Mouse (Mus musculus) C2C12 (cell line): ENCODE measurements at regions not wholly inside any gene's neighbourhood (a gene's known extent, or its start where the extent isn't known, plus 50 kb on each side); places are given as distances from the start of the nearest gene placed in this dataset.

Experiments
- H3K27me3 ChIP-seq: one replicate; pipeline ENCODE4 v1.6.1; 2011; ENCODE audit not compliant: control insufficient read depth, insufficient read depth, insufficient read length
- H3K36me3 ChIP-seq: one replicate; pipeline ENCODE4 v1.6.1; 2011; ENCODE audit not compliant: control insufficient read depth, insufficient read depth
- H3K4me3 ChIP-seq: one replicate; pipeline ENCODE4 v1.5.1; 2011; ENCODE audit warnings: mild to moderate bottlenecking, control low read depth; ENCODE audit not compliant: poor library complexity, insufficient read depth, severe bottlenecking
- H3K79me2 ChIP-seq: one replicate; pipeline ENCODE4 v1.6.1; 2011; ENCODE audit not compliant: control insufficient read depth, insufficient read depth
- H3K79me3 ChIP-seq: one replicate; pipeline ENCODE4 v1.6.1; 2011; ENCODE audit warnings: low read depth, control low read depth
- H3ac ChIP-seq: one replicate; pipeline ENCODE3; 2011; ENCODE audit warnings: low read depth; ENCODE audit not compliant: control insufficient read depth, insufficient read length
- CEBPB ChIP-seq: IDR thresholded peaks from one replicate; pipeline ENCODE4 v1.6.1; 2011; ENCODE audit warnings: low read depth, mild to moderate bottlenecking, control low read depth, moderate library complexity
- CTCF ChIP-seq: IDR thresholded peaks from one replicate; pipeline ENCODE4 v1.5.1; 2011; ENCODE audit not compliant: control insufficient read depth, insufficient read depth, insufficient read length
- FOSL1 ChIP-seq: IDR thresholded peaks from one replicate; pipeline ENCODE4 v1.8.0; 2011; ENCODE audit warnings: mild to moderate bottlenecking, low read length; ENCODE audit not compliant: poor library complexity, insufficient read depth, severe bottlenecking
- MAX ChIP-seq: IDR thresholded peaks from one replicate; pipeline ENCODE4 v1.6.1; 2011; ENCODE audit warnings: mild to moderate bottlenecking, control low read depth
- MYOD1 ChIP-seq: IDR thresholded peaks from one replicate; pipeline ENCODE4 v1.6.1; 2011; ENCODE audit warnings: low read depth; ENCODE audit not compliant: control insufficient read depth, insufficient read length
- MYOG ChIP-seq: IDR thresholded peaks from one replicate; pipeline ENCODE4 v1.6.1; 2011; ENCODE audit not compliant: control insufficient read depth, insufficient read length; ENCODE audit errors: extremely low read depth
- USF1 ChIP-seq: IDR thresholded peaks from one replicate; pipeline ENCODE4 v1.6.1; 2011; ENCODE audit warnings: low read depth, mild to moderate bottlenecking, control low read depth, moderate library complexity

- no peaks in the 10 kb centered on the region for H3K36me3 ChIP-seq
- H3K4me3 ChIP-seq = no peak overlapping the region
- no peak for TF ChIP-seq MYOD1
- H3K27me3 ChIP-seq = no peaks in the 10 kb centered on the region
- H3K79me3 ChIP-seq = no peaks in the 10 kb centered on the region
- H3K79me2 ChIP-seq = no peaks in the 10 kb centered on the region
- H3ac ChIP-seq = no peak overlapping the region
Measured at GRCm38 (mm10) chr14:47818224-47818623, 170.0 kb downstream of the Ktn1 start.

DNA sequence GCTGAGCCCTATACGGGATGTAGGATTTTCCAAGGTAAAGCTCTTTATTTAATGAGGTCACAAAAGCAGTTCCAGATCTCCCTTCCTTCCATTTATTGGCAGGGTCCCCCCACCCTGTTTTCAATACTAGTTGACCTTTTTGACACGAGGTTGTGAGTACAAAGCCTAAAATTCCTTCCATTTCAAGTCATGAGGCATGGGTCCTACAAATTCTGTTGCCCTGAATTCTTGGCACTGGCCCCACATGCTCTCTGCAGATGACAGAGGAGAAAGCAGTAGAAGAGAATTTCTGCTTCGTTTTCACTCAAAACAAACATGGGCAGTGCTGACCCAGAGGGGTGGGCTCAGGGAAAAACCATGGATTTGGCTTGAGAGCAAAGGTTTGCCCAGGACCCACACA lies 170.4 kb downstream of the Ktn1 start:
- Histone ChIP-seq H3K27me3 (no peaks in the 10 kb centered on the region), H3K36me3 (no peaks in the 10 kb centered on the region), H3K79me3 (no peaks in the 10 kb centered on the region), H3K79me2 (no peaks in the 10 kb centered on the region), H3K4me3 (no peak overlapping the region), H3ac (no peak overlapping the region)
- TF ChIP-seq USF1 = no peak
- TF ChIP-seq MYOG = no peak
- no peak for TF ChIP-seq CEBPB
- TF ChIP-seq MAX = no peak
- TF ChIP-seq CTCF = no peak
- no peak for TF ChIP-seq FOSL1
- TF ChIP-seq MYOD1 = no peak

- no peak overlapping the region for H3ac ChIP-seq
- H3K79me2 ChIP-seq = no peaks in the 10 kb centered on the region
- H3K36me3 ChIP-seq = no peaks in the 10 kb centered on the region
- no peaks in the 10 kb centered on the region for H3K27me3 ChIP-seq
- H3K79me3 ChIP-seq = no peaks in the 10 kb centered on the region
- H3K4me3 ChIP-seq = no peak overlapping the region
- no peak for TF ChIP-seq CEBPB
- TF ChIP-seq USF1 = no peak
- TF ChIP-seq FOSL1 = no peak
- TF ChIP-seq MYOD1 = no peak
- no peak for TF ChIP-seq MYOG
- TF ChIP-seq CTCF = no peak
- TF ChIP-seq MAX = no peak
Measured at GRCm38 (mm10) chr14:47820571-47821143, 172.4 kb downstream of the Ktn1 start.

- no peaks in the 10 kb centered on the region for H3K27me3 ChIP-seq
- no peak overlapping the region for H3ac ChIP-seq
- no peak for TF ChIP-seq MAX
- TF ChIP-seq CTCF = no peak
- no peak for TF ChIP-seq FOSL1
- no peak for TF ChIP-seq MYOG
- TF ChIP-seq MYOD1 = no peak
- no peak for TF ChIP-seq CEBPB
- TF ChIP-seq USF1 = no peak
- no peaks in the 10 kb centered on the region for H3K36me3 ChIP-seq
- H3K4me3 ChIP-seq = no peak overlapping the region
- no peaks in the 10 kb centered on the region for H3K79me3 ChIP-seq
- H3K79me2 ChIP-seq = no peaks in the 10 kb centered on the region
Measured at GRCm38 (mm10) chr14:47823182-47823581, 174.9 kb downstream of the Ktn1 start.

DNA sequence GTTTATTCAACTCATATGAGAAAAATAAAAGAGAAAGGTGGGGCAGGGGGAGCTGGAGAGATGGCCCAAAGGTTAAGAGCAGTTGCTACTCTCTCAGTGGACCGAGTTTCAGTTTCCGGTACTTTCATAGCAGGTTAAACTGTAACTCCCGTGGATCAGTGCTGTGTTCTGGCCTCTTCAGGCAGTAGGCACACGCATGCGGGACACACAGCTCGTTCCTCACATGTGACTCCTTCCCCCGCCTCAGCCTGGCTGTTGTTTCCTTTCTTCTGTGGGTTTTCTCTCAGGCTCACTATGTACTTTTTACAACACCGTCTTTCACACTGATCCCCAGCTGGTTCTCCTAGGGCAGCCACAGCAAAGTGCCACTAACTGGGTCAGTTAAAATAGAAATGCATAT lies 175.4 kb downstream of the Ktn1 start:
- Histone ChIP-seq H3K4me3 (no peak overlapping the region), H3ac (no peak overlapping the region), H3K79me2 (no peaks in the 10 kb centered on the region), H3K36me3 (no peaks in the 10 kb centered on the region), H3K27me3 (no peaks in the 10 kb centered on the region), H3K79me3 (no peaks in the 10 kb centered on the region)
- TF ChIP-seq USF1 (no peak), FOSL1 (no peak), CTCF (no peak), MYOD1 (no peak), CEBPB (no peak), MYOG (no peak)

DNA sequence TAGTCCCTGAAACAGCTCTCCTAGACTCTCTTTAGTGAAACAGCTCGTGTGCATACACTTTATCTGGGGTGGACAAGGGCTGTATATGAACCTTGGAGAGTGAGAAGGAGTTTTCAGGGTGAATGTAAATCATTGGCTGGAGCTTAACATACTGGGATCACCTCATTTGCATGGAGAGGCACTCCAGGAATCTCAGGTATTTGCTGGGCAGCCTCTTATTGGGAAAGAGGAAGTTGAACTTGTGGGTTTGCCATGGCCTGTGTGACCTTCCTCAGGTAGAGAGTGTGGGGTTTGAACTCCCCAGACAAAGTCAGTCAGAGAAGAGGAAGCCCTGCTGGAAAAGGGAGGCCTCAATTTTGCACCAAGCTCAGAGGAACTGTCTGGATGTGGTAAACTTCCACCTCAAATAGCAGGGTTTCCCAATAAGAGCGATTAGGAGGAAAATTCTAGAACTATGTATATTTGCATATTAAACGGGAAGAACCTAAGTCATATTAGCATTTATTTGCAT lies 177.3 kb downstream of the Ktn1 start:
- Histone ChIP-seq H3K27me3 (no peaks in the 10 kb centered on the region), H3K36me3 (no peaks in the 10 kb centered on the region), H3K79me2 (no peaks in the 10 kb centered on the region), H3K79me3 (no peaks in the 10 kb centered on the region), H3K4me3 (no peak overlapping the region), H3ac (no peak overlapping the region)
- TF ChIP-seq CEBPB (no peak), CTCF (no peak), MYOG (no peak), USF1 (no peak), MAX (no peak), MYOD1 (no peak), FOSL1 (no peak)
